Mouse (Mus musculus) heart, postnatal 0 days (tissue): ENCODE results near the gene Fchsd2.

ENCODE experiments used
- CTCF ChIP-seq: IDR thresholded peaks from 2 replicates; pipeline ENCODE4 v1.5.1; 2016; ENCODE audit warnings: antibody characterized with exemption, control low read depth, low read depth
- EP300 ChIP-seq: IDR thresholded peaks from 2 replicates; pipeline ENCODE4 v1.6.1; 2016; ENCODE audit warnings: antibody characterized with exemption, low read depth

DNA sequence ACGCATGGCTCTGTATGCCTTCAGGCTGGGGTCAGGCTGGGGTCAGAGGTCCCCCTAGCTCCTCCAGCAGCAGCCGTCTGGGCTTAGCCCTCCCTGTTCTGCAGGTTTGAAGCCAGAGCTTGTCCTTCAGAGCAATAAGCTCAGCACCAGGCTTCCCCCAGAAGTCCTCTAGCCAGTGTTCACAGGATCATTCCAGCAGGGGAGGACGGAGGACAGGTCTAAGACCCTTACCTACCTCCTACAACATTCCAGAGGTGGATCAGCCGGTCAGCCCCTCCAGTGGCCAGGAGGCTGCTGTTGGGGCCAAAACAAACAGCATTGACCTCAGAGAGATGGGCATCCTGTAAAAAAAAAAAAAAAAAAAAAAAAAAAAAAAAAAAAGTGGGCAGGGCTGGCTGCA lies 200.5 kb downstream of the Fchsd2 start:
- no peak for TF ChIP-seq EP300
- no peak for TF ChIP-seq CTCF
